Mouse (Mus musculus): ENCODE measurements around the gene Tmem203. TPM values are rescaled to one million over a fixed set of nuclear protein-coding genes. Genes with fewer than 3 reads are reported as not detected.

Gene Tmem203
- polyA plus RNA-seq, 1 experiment from 2014 or later, result 20.6 TPM

DNA sequence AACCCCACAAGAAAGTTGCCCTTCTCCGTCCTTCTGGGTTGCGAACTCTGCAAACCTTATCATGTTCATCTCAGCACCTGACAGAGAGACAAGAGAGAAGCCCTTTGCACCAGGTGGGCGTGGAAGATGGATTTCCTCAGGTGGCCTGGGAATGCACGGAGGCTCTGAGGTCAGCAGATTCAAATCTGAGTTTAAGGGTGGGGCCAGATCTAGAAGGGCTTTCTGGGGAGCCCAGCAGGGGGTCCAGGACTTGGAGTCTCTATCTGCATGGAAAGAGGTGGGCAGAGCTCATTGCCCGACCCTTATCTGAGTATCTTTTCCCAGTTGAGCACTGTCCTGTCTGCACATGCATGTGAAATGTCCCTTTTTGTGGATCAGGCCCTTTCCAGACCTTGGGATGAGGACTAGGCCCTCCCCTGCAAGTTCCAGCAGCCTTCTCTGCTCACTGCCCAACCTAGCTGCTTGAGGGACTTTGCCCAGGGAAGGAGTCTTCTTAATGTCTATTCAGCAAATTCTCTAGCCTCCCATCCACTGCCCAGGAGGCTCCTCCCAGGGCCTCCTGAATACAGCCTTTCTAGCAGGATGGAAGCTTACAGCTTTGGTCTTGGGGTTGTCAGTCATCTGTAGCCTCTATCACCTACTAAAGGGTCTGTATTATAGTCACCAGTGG is 20.6 kb upstream of the Tmem203 start:
- WGBS, result 71% methylated on average over 5 of the region's 5 CpGs
- Histone ChIP-seq H3K9me3 (no peaks in the 10 kb centered on the region), H3K4me3 (no peak overlapping the region), H3K4me1 (no peaks in the 10 kb centered on the region), H3K4me2 (replicated peaks) (no peak overlapping the region), H3K27me3 (peaks cover 21% of the 10 kb centered on the region), H3K36me3 (no peaks in the 10 kb centered on the region), H3K27ac (replicated peaks) (no peak overlapping the region), H3K9ac (replicated peaks) (no peak overlapping the region)
- ATAC-seq (ENCODE audit: low FRiP score, low read depth), result no peak

DNA sequence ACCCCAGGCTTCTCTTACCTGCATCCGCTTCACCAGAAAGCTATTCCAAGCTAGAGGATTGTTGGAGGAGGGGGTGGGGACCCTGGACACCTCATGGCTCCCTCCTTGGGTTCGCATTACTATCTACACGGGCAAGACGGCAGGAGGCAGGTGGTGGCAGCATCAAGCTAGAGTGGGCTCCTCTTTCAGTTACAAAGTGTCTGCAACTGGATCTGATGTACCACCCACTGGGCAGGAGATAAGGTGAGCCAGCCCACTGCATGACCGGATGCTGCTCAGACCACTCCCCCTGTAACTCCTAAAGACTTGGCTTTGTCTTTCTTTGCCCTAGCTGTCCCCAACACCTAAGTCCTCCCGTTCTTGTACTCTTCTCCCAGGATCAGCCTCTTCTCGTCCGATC is 18.6 kb upstream of the Tmem203 start, which contains the start of gene Rnf224:
TSS of gene Rnf224 (minus strand) at position 174 of the 400 bp plus-strand sequence.
- peaks cover 18% of the 10 kb centered on the region for H3K27me3 ChIP-seq

DNA sequence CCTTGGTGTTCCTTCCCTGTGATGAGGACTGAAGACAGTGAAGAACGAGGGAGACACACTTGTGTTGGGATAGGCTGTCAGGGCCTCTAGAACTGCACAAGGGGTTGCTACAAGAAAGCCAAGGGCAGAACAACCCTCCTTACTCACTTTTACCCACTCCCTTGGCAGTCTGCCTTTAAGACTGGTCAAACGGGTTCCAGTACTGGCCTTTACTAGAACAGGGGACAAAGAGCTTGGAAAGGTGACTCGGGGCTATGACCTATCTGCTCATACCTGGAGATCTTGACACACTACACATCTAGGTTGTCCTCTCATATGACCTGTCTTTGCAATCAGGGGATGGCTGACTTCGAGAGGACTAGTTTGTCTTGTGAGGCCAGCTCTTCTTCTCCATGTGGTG is 17.7 kb upstream of the Tmem203 start:
- Histone ChIP-seq H3K9me3 (no peaks in the 10 kb centered on the region), H3K4me2 (replicated peaks) (no peak overlapping the region), H3K36me3 (no peaks in the 10 kb centered on the region), H3K4me1 (peaks cover 23% of the 10 kb centered on the region), H3K9ac (replicated peaks) (no peak overlapping the region), H3K27me3 (peaks cover 23% of the 10 kb centered on the region), H3K4me3 (no peak overlapping the region), H3K27ac (replicated peaks) (no peak overlapping the region)
- no peak for ATAC-seq (ENCODE audit: low FRiP score, low read depth)
- 74% methylated on average over 4 of the region's 4 CpGs for WGBS

More for the DNA sequence above, 18.6 kb upstream of the Tmem203 start, which contains the start of gene Rnf224:
- no peak within 1 kb of the TSS for H3K4me2 ChIP-seq (replicated peaks)
- no peak within 1 kb of the TSS for H3K4me3 ChIP-seq
- H3K27ac ChIP-seq (replicated peaks), result no peak within 1 kb of the TSS
- no peaks in the 10 kb centered on the region for H3K36me3 ChIP-seq
- no peaks in the 10 kb centered on the region for H3K9me3 ChIP-seq
- peaks cover 14% of the 10 kb centered on the region for H3K4me1 ChIP-seq
- 41% methylated on average over 8 of the region's 8 CpGs for WGBS
- ATAC-seq (ENCODE audit: low FRiP score, low read depth), result no peak
- no peak within 1 kb of the TSS for H3K9ac ChIP-seq (replicated peaks)

DNA sequence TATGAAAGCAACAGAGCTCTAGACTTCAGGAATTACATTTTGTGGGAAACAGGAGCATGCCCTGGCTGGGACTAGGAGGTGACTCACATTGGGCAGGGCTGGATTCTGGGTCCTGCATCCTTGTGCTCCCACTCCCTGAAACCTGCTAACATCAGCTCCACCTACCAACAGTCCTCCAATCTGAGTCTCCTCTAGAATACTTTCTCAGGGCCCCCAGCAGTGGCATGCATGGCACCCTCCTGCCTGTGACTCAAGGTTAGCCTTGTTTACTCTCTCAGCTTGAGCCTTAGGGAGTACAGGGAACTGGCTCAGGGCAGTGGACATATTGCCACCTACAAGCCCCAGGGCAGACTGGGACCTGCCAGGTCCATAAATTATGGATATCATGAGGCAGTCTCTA is 17.1 kb upstream of the Tmem203 start:
- Histone ChIP-seq H3K27me3 (peaks cover 28% of the 10 kb centered on the region), H3K9ac (replicated peaks) (no peak overlapping the region), H3K4me2 (replicated peaks) (no peak overlapping the region), H3K36me3 (no peaks in the 10 kb centered on the region), H3K4me1 (peaks cover 29% of the 10 kb centered on the region), H3K4me3 (no peak overlapping the region), H3K9me3 (no peaks in the 10 kb centered on the region), H3K27ac (replicated peaks) (no peak overlapping the region)
- no peak for ATAC-seq (ENCODE audit: low FRiP score, low read depth)

DNA sequence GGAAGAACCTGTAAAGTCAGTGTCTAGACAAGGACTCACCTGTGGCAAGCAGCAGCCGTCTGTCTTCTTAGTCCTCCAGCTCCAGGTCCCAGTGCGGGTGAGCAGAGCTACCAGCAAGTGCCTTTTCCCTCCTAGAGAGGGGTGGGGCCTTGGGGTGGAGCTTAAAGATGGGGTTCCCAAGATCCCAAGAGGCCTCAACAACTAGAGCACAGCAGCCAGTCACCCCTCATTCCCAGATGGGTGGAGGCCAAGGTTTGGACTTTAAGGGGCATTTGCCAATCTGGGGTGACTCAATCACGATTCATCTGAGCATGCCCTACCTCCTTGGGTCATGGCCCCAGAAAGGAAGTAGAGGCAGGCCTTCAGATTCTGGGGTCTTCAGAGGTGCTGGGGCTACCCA is 15.5 kb upstream of the Tmem203 start:
- H3K27me3 ChIP-seq, result peaks cover 37% of the 10 kb centered on the region
- ATAC-seq (ENCODE audit: low FRiP score, low read depth), result no peak

DNA sequence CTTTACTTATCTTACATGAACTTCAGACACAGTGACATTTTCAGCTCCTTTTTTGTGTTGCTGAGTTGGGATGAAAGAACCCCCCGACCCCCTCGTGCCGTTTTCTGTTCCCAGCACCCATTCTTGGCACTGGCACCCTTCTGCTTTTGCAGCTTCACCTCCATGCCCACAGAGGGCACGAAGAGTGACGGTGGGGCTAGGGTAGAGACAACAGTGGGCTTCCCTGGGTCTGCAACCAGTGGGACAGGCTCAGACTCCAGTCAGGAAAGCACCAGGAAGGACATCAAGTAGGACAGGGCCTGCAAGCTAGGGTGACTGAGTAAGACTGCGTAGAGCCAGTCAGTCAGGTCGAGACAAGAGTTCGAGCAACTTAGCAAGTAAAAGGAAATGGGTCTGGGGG is 14.9 kb upstream of the Tmem203 start:
- Histone ChIP-seq H3K9ac (replicated peaks) (no peak overlapping the region), H3K27ac (replicated peaks) (peak overlapping the region; percentile 42; the same call in 1 of the 2 replicates), H3K36me3 (0 out of 2 replicates have a peak, but pooled peaks cover 8% of the 10 kb centered on the region), H3K4me2 (replicated peaks) (peak overlapping the region; percentile 94), H3K4me1 (peaks cover 30% of the 10 kb centered on the region), H3K9me3 (no peaks in the 10 kb centered on the region), H3K27me3 (peaks cover 37% of the 10 kb centered on the region), H3K4me3 (peak overlapping the region; percentile 68)
- peak; percentile 16; the same call in 1 of the 2 replicates for ATAC-seq (ENCODE audit: low FRiP score, low read depth)
- WGBS, result 46% methylated on average over 8 of the region's 8 CpGs

More for the DNA sequence above, 15.5 kb upstream of the Tmem203 start:
- Histone ChIP-seq H3K9me3 (no peaks in the 10 kb centered on the region), H3K4me2 (replicated peaks) (no peak overlapping the region), H3K4me3 (no peak overlapping the region), H3K27ac (replicated peaks) (no peak overlapping the region), H3K9ac (replicated peaks) (no peak overlapping the region), H3K36me3 (0 out of 2 replicates have a peak, but pooled peaks cover 3% of the 10 kb centered on the region), H3K4me1 (peaks cover 30% of the 10 kb centered on the region)
- WGBS, result 93% methylated on average over 3 of the region's 3 CpGs

DNA sequence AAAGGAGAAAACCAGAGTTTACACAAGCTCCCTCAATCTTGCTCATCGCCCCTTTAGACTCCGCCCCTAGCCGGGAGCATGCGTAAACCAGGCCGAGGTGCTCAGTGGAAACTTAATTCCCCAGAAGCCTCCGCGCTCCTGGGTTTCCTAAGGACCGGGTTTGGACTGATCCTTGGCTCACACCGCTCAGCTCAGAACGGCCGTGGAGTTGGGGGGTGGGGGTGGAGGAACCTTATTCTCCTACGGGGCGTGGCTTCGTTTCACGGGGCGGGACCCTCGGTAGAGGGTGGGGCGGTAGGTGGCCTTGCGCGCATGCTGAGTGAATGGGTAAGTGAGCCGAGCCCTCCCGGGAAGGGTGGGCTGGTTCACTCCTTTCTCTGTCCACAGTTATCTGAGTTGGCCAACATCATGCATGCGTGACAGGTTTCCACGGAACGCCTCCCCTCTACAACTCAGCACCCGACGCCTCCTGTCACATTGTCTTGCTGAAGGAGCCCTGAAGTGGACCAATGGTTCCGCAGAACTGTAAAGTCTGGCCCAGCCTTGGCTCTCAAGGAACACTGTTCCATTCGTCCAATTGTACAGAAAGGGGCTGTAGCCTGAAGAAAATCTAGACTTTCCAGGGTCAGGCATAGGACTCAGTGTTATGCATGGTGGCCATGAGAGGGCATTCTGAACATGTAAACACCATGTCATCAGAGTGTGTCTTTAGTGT is 14.4 kb upstream of the Tmem203 start:
- Histone ChIP-seq H3K4me2 (replicated peaks) (peak overlapping the region; percentile 94), H3K9ac (replicated peaks) (peak overlapping the region; percentile 37; the same call in 1 of the 2 replicates), H3K4me3 (peak overlapping the region; percentile 68), H3K27me3 (peaks cover 37% of the 10 kb centered on the region), H3K9me3 (no peaks in the 10 kb centered on the region), H3K27ac (replicated peaks) (peak overlapping the region; percentile 42; the same call in 1 of the 2 replicates), H3K36me3 (peaks cover 13% of the 10 kb centered on the region; the same call in 1 of the 2 replicates), H3K4me1 (peaks cover 30% of the 10 kb centered on the region)
- ATAC-seq (ENCODE audit: low FRiP score, low read depth), result peak; percentile 75
- WGBS, result 1% methylated on average over 29 of the region's 29 CpGs

DNA sequence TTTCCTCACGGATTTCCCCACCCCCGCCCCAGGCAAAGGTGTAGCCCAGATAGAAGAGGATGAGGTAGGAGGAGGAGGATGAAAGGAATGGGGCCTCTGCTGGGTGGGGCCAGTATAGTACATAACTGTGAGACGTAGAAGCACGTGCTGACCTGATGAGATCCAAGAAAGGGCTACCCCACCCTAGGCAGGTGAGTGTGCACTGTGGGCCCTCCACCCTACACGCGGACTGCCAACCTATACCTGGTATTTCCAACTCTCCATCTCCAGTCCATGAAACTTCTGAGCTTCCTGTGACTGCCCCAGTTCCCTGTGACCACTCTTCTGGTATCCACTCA is 13.8 kb upstream of the Tmem203 start:
- Histone ChIP-seq H3K9me3 (no peaks in the 10 kb centered on the region), H3K36me3 (peaks cover 18% of the 10 kb centered on the region; the same call in 1 of the 2 replicates), H3K27ac (replicated peaks) (0 out of 2 replicates have a peak overlapping the region, but pooled peaks have one; percentile 42), H3K4me1 (peaks cover 30% of the 10 kb centered on the region), H3K4me3 (peak overlapping the region; percentile 68), H3K4me2 (replicated peaks) (peak overlapping the region; percentile 94), H3K27me3 (peaks cover 37% of the 10 kb centered on the region), H3K9ac (replicated peaks) (no peak overlapping the region)
- WGBS, result 22% methylated on average over 6 of the region's 6 CpGs
- peak; percentile 38 for ATAC-seq (ENCODE audit: low FRiP score, low read depth)

DNA sequence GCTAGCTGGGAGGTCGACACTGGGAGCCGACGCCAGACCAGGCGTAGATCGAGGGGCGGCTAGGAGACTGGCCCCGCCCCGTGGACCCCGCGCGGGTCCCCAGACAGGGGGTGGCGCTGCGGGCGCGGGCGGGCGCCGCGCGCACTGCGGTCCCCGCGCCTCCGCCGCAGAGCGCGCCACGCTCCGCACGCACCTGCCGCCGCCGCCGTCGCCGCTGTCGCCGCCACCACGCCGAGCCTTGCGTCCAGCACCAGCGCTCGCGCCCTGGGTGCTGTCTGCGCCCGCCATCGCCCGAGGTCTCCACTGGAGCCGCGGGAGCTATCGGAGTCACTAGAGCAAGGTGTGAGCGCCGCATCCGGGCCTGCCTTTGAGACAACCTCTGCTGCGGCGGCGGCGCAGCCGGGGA is 13.1 kb upstream of the Tmem203 start, which contains the start of the genes Rnf208 and Cysrt1:
TSS of gene Rnf208 (plus strand) at position 155 of the 406 bp plus-strand sequence.
TSS of gene Cysrt1 (minus strand) at position 352 of the 406 bp plus-strand sequence.
- Histone ChIP-seq H3K4me2 (replicated peaks) (peak within 1 kb of the TSS; percentile 94), H3K9ac (replicated peaks) (peak within 1 kb of the TSS; percentile 83), H3K4me3 (peak within 1 kb of the TSS; percentile 68), H3K27ac (replicated peaks) (peak within 1 kb of the TSS; percentile 42; the same call in 1 of the 2 replicates), H3K9me3 (no peaks in the 10 kb centered on the region), H3K4me1 (peaks cover 30% of the 10 kb centered on the region), H3K27me3 (peaks cover 37% of the 10 kb centered on the region), H3K36me3 (peaks cover 21% of the 10 kb centered on the region; the same call in 1 of the 2 replicates)
- 0% methylated on average over 23 of the region's 59 CpGs for WGBS
- ATAC-seq (ENCODE audit: low FRiP score, low read depth), result peak; percentile 51; the same call in 1 of the 2 replicates

DNA sequence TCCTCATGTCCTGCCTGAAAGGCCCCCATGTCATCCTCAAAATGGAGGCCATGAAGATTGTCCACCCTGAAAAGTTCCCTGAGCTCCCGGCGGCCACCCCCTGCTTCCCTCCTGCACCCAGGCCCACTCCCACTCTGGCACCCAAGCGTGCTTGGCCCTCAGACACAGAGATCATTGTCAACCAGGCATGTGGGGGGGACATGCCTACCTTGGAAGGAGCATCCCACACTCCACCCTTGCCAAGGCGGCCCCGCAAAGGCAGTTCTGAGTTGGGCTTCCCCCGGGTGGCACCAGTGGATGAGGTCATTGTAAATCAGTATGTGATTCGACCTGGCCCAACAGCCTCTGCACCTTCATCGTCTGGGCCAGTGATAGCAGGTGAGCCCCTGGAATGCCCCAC is 11.9 kb upstream of the Tmem203 start:
- Histone ChIP-seq H3K27me3 (peaks cover 37% of the 10 kb centered on the region), H3K36me3 (peaks cover 28% of the 10 kb centered on the region), H3K27ac (replicated peaks) (no peak overlapping the region), H3K9me3 (no peaks in the 10 kb centered on the region), H3K9ac (replicated peaks) (0 out of 2 replicates have a peak overlapping the region, but pooled peaks have one; percentile 83), H3K4me2 (replicated peaks) (peak overlapping the region; percentile 94), H3K4me1 (peaks cover 30% of the 10 kb centered on the region), H3K4me3 (peak overlapping the region; percentile 68)
- WGBS, result 84% methylated on average over 8 of the region's 8 CpGs
- ATAC-seq (ENCODE audit: low FRiP score, low read depth), result no peak

DNA sequence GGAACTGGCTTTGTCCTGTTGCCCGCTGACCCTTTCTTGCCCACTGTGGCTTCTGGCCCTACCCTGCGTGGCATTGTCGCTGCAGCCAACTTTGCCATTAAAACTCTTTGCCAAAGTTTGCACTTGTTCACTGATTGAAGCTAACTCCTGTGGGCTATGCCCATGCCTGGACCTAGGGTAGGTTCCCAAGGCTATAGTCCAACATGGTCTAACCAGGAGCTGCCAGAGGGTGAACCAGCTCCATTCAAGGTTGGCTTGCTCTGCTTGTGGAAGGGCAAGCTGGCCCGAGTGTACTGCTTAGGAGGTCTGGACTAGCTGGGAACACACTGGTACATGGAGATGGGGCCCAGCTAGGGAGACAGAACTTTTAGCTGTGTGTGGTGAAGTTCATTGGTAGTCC is 11.1 kb upstream of the Tmem203 start:
- Histone ChIP-seq H3K27me3 (peaks cover 32% of the 10 kb centered on the region), H3K9me3 (no peaks in the 10 kb centered on the region), H3K36me3 (peaks cover 36% of the 10 kb centered on the region), H3K9ac (replicated peaks) (no peak overlapping the region), H3K4me1 (peaks cover 30% of the 10 kb centered on the region), H3K4me3 (no peak overlapping the region), H3K4me2 (replicated peaks) (no peak overlapping the region), H3K27ac (replicated peaks) (no peak overlapping the region)
- no peak for ATAC-seq (ENCODE audit: low FRiP score, low read depth)
- WGBS, result 91% methylated on average over 4 of the region's 4 CpGs

Data from midbrain, embryonic 12.5 days (tissue).